Mouse (Mus musculus): Measurements from ENCODE around the gene Grid2ip.
A peak's percentile ranks its signal among the peaks of the same experiment; 100 is the strongest.

The Grid2ip gene

DNA sequence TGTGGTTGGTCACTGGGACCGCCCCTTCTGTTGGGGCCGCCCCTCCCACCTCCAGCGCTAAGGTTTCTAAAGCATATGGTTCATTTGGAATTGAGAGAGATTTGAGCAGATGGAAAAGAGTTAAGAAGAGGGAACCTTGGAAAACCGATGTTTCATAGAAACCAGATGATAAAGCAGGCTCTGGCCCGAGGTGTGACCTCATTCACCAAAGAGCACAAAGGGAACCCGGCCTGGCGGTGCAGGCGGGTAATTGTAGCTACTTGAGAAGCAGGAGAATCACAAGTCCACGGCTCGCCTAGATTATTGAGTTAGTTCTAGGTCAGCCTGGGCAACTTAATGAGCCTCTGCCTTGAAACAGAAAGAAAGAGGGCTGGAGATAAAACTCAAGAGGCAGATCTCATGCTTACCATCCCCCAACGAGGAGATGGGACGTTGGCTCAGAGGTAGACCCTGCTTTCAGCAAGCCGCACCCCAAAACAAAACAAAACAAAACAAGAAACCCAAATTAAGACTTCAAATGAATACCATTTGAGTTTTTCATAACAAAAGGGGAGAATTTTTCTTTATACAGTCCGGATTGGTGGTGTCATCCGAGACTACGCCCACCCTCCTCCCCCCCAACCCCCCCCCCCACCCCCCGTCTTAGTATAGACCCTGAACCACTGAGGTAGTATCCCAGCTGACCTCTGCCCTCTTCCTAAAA lies at the start of gene Grid2ip:
Grid2ip (plus strand) TSS at position 653 of the 703 bp plus-strand sequence.
- no peak for DNase-seq (ENCODE audit: extremely low read depth, insufficient read length, low spot score)

- no peak for DNase-seq (ENCODE audit: extremely low read depth, insufficient read length, low spot score)
Observed at GRCm38 (mm10) chr5:143308825-143309224, 48.3 kb upstream of the Grid2ip start.

DNA sequence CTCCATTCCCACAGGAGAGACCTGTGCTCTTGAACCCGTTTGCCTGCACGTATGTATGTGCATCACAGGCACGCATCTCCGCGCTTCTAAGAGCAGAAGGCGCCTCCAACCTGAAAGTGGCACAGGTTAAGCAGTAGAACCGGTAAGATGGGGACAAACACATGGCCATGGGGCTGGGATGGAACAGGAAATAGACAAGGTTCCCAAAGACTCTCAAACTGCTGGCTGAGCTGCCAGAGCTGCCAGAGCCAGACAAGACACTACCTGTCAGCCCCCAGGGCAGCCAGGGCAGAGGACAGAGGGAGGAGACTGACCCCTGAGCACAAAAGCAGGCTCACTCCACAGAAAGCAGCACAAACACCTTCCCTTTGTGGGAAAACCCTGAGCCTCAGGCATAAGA lies 47.2 kb upstream of the Grid2ip start:
- no peak for DNase-seq (ENCODE audit: extremely low read depth, insufficient read length, low spot score)

DNA sequence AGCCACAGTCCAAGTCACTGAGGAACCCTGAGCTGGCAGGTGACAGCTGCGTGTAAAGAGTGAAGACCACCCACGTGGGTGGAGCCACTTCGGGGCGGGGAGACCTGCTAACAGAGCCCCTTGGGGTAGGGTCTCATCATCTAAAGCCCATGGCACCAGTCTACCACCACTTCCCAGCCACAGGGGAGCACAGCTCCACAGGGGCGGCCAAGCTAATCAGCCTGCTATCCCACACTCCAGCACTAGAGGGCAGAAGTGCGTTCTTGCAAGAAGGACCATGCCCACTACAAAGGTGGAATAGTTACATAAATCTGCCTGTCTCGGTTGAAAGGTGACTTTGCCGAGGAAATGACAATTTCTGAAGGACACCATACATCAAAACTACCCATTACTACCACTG lies 45.3 kb upstream of the Grid2ip start:
- DNase-seq (ENCODE audit: extremely low read depth, insufficient read length, low spot score): peak; percentile 67

DNA sequence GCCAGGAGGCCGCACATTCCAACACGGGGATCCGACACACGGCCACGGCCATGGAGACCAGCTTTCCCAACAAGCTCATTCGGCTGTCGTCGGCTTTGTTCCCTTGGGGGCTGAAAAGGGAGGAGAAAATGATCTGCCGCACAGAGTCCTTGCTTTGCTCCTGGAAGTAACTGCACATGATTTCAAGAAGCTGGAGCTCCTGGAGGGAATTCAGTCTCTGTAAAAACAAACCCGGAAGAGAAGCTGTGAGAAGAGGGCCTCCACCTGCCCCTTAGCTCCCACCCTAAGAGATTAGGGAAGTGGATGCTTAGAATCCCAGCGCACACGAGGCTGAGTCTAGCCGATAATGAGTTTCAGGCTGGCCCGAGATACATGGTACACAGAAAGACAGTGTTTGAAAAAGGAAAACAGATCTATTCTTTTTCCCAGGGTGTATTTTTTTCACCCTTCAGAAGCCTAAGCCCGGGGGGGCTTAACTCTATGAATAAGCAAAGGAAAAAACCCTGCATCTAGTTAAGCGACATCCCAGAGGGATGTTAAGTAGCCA lies 42.9 kb upstream of the Grid2ip start:
- DNase-seq (ENCODE audit: extremely low read depth, insufficient read length, low spot score): no peak

DNA sequence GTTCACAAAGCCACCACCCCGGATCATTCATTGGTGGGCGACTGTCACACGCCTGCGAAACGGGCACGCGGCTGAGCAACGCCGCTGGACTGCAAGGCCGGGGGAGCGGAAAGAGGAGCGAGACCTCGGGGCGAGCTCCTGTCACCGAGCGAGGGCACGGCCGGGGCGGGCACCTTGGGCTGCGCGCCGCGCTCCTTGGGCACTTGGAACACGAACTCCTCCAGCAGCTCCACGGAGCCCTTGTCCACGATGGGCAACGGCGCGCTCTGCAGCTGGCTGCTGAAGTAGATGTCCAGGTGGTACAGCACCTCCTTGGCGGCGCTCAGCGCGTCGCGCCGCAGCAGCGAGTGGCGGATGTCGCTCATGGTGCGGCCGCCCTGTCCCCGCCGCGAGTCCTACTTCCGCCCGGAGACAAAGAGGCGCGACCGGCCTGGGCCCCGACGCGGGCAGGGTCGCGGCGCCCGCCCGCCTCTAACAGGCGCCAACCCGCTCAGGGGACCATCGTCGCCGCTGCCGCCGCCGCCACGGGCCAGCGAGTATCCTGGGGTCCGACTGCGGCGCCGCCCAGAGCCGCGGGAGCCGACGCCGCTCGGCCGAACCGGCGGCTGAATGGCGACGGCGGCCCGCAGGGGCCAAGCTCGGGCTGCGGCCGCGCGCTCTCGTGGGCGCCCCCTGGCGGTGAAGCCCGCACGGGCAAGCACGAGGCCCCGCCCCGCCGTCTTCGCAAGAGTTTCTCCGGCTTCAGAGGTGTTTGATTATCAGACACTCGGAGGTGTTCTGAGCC lies 42.2 kb upstream of the Grid2ip start, which contains the start of gene E130309D02Rik:
E130309D02Rik (minus strand) TSS at position 631 of the 784 bp plus-strand sequence.
- DNase-seq (ENCODE audit: extremely low read depth, insufficient read length, low spot score): peak; percentile 90

- no peak for DNase-seq (ENCODE audit: extremely low read depth, insufficient read length, low spot score)
Observed at GRCm38 (mm10) chr5:143315514-143315888, 41.6 kb upstream of the Grid2ip start.

GRCm38 (mm10) chr5:143316605-143317287 lies 40.4 kb upstream of the Grid2ip start:
- DNase-seq (ENCODE audit: extremely low read depth, insufficient read length, low spot score): no peak

DNA sequence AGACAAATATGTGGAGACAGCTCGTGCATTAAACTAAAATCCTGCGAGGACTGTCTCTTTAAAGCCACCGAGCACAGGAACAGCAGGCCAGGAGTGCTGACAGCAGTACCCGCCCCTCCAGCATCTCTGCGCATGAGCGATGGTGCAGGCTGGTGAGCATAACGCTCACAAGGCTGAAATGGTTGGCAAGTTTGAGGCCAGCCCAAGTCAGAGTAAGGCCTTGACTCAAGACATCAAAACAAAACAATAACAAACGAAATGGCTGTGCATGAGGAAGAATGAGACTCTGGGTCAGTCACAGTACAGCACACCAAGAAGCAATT lies 39.9 kb upstream of the Grid2ip start:
- DNase-seq (ENCODE audit: extremely low read depth, insufficient read length, low spot score): no peak

DNA sequence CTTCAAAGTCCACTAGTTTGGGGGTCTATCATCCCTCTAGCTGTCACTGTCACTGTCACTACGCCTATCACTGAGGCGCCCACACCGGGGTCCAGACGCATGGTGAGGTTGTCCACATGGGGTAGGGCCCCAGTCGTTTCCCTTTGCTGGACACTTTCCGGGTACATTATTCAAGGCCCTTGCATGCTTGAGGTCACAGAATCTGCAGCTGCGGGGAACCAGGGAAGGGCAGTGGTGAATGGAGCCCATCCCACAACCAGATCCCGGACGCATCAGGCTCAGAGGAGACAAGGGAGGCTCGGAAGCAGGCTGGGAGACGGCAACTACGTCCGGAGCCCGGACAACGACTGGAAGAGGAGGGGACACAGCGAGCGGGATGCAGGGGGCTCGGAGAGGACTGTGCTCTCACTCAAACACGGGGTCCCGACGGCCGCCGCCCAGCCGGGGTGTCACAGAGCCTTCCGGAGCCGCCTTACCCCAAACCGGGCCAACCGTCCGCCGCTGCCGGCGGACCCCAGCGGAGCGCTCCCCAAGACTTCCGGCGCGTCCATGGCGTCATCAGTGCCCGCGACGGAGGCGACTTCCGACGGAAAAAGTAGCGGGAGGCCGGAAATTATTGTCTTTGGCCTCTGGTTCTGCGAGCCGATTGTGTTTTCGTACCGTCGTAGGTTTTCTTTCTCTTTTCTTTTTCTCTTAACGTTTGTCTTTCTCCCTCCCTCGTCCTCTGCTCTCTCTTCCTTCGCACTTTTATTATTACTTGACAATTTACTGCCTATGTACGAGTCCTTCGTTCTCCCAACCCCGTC lies 28.2 kb upstream of the Grid2ip start, which contains the start of gene Zdhhc4:
Zdhhc4 (minus strand) TSS at position 567 of the 806 bp plus-strand sequence.
- DNase-seq (ENCODE audit: extremely low read depth, insufficient read length, low spot score): peak; percentile 85

DNA sequence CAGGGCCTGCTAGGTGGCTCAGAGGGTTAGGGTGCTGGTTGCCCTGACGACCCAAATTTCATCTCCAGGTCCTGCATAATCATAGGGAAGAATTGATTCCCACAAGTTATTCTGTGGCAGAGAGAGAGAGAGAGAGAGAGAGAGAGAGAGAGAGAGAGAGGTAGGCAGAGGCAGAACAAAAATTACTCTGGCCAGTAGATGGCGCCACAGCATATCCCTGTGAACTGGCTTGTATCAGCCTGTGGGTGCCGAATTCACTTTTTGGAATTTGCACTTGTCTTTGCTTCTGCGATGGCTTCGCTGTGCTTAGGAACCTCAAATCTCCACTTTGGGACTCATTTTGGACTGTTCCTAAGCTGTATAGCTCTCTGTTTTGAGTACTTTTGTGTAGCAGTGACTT lies 23.3 kb upstream of the Grid2ip start:
- no peak for DNase-seq (ENCODE audit: extremely low read depth, insufficient read length, low spot score)

DNA sequence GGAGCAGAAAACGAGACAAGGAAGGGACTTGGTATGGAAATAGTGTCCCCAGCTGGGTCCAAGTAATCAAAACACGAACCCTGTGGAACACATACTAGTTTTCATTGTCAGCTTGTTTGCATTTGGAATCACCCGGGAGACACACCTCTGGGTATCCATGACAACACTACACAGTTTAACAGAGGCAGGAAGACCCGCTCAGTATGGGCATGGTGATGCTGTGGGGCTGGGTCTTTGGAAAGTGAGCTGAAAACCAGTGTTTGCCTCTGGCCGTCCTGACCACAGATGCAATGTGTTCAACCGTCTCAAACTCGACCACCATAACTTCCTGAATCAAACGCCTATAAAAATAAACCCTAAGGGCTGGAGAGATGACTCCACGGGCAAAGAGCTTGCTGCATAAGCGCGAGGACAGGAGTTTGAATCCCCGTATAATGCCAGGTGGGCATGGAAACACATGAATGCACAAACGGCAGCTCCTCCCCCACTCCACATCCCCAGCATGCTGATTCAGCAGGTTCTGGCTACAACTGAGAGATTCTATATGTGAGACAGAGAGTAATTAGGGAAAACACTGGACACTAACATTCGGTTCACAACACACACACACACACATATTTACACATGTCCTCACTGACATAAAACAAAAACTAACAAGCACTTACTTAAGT lies 22.6 kb upstream of the Grid2ip start:
- no peak for DNase-seq (ENCODE audit: extremely low read depth, insufficient read length, low spot score)

DNA sequence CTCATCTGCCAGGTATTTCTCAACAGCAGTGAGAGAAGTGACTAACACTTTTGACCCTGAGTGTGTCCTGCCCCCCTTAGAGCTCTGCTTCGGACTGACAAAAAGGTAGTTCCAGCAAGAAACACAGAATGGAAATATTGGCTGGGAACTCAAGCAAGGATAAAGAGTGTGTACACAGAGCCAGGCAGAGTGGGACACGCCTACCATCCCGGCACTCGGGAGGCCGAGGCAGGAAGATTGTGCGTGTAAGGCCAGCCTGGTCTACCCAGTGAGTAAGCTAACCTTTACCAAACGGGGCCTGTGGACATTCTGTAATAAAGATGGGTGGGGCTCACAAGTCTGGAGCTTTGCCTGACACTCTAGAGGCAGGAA lies 22.1 kb upstream of the Grid2ip start:
- no peak for DNase-seq (ENCODE audit: extremely low read depth, insufficient read length, low spot score)

- DNase-seq (ENCODE audit: extremely low read depth, insufficient read length, low spot score): no peak
Observed at GRCm38 (mm10) chr5:143336559-143336958, 20.6 kb upstream of the Grid2ip start.

- DNase-seq (ENCODE audit: extremely low read depth, insufficient read length, low spot score): no peak
Observed at GRCm38 (mm10) chr5:143339603-143340002, 17.5 kb upstream of the Grid2ip start.

DNA sequence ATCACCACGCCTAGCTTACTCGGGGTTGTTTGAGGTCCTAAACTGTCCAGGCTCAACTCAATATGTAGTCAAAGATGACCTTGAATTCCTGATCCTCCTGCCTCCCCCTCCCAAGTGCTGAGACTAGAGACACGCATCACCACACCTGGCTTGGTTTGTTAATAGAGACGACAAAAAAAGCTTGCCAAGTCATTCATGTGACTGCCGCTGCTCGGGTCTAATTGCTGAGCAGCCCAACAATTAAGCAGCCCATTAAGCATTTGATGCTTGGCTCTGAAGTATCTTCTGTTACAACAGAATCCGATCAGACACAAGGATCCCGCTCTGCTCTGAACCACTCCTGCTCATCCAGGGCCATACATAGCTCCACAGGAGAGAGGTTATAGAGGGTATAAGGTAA lies 10.8 kb upstream of the Grid2ip start:
- DNase-seq (ENCODE audit: extremely low read depth, insufficient read length, low spot score): no peak

GRCm38 (mm10) chr5:143356017-143356416 lies 1.1 kb upstream of the Grid2ip start:
- no peak for DNase-seq (ENCODE audit: extremely low read depth, insufficient read length, low spot score)

GRCm38 (mm10) chr5:143357564-143357963 lies 426 bp downstream of the Grid2ip start:
- no peak for DNase-seq (ENCODE audit: extremely low read depth, insufficient read length, low spot score)

DNA sequence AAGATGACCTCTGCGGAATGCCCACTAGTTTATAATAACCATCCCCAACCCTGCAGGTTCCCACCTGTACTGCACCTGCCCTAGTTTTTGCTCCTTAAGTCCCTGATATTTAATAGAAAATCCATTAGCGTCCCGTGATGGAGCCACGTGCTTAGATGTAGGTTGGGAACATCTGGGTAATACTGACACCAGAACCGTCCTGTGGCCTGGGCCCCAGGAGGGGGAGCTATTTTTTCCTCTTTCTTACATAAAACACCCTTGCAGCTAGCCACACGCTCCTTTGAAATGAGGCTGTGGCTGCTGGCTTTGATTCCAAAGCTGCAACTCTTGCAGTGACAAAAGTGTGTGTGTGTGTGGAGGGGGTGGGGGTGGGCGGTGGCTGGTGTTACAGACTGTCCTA lies 2.1 kb downstream of the Grid2ip start:
- no peak for DNase-seq (ENCODE audit: extremely low read depth, insufficient read length, low spot score)

GRCm38 (mm10) chr5:143360000-143360399 lies 2.9 kb downstream of the Grid2ip start:
- DNase-seq (ENCODE audit: extremely low read depth, insufficient read length, low spot score): no peak
